Mouse (Mus musculus) thymus, postnatal 4 days (tissue): ENCODE measurements around the gene Arf1.

Experiments used
- DNase-seq: peaks from one replicate; pipeline ENCODE4 v3.0.0; 2021

Arf1 gene

GRCm38 (mm10) chr11:59183821-59184220 is 44.2 kb downstream of the Arf1 start:
- DNase-seq = peak; percentile 58

DNA sequence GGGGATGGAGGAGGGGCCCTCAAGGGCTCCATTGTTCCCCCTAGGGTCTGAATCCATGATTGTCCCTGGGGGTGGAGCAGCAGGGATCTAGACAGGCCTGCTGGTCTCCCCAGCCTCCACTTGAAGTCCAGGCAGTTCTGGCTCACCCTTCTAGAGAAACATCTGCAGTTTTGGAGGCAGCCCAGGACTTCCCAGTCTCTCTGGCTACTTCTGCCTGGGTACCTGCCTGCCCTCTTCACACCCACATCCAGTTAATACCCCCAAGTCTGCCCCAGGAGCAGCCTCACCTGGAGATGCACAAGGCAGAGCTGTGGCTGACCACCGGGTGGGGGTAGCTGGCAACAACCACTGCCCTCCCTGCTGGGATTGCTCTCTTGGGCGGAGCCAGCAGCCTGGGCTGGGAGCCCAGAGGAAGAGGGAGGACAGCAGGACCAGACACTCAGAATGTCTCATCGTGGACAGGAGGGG is 45.2 kb downstream of the Arf1 start, which contains the start of gene Gjc2:
Gjc2 (minus strand) TSS at position 350 of the 468 bp plus-strand sequence.
- DNase-seq = peak; percentile 9

GRCm38 (mm10) chr11:59176921-59177320 is 51.1 kb downstream of the Arf1 start:
- DNase-seq = no peak

DNA sequence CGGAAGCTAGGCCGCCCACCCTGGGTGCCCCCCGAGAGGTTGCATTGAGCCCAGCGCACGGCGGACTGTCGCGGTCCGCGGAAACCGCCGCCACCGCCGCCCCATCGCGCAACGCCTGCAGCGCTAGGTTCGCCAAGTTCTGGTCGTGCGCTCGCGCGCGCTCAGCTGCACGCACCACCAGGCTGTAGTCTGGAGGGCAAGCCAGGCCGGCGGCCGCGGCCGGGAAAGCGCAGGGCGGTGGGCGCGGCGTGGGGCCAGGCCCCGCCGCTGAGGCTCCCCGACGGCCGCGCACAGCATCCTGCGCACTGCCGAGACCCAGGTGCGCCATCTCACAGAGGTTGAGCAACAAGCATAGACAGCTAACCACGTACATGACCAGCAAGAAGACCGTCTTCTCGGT is 51.6 kb downstream of the Arf1 start:
- no peak for DNase-seq

DNA sequence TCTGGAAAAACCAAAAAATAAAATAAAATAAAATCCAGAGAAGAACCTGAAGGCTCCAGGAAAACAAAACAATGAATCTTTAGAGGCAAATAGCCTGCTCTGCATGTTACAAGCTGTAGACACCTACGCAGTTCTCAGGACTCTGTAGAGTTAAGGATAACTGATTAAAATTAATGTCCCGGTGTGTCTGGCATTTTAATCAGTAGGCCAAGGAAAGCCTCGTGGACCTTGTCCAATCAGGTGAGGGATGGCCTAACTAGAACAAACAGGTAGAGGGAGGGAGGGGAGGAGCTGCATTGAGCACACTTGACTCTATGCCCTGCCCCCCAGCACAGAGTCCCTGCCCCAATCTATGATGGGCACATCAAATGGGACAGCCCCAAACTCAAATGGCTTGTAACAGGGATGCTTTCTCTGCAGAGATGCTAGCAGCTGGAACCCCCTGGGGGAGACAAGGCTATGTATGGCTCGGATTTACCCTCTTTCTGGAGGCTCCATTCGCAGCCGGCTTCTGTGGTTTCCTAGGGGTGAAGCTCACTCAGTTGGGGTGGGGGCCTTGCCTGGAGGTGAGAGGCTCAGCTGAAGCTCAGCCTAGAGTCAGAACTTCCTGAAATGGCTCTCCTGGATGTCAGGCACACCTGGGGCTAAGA is 53.8 kb downstream of the Arf1 start:
- DNase-seq = no peak

GRCm38 (mm10) chr11:59170549-59170948 is 57.5 kb downstream of the Arf1 start:
- no peak for DNase-seq

GRCm38 (mm10) chr11:59169807-59170206 is 58.3 kb downstream of the Arf1 start:
- no peak for DNase-seq

- DNase-seq = no peak
Measured at GRCm38 (mm10) chr11:59165616-59166241, 62.3 kb downstream of the Arf1 start.

GRCm38 (mm10) chr11:59164384-59164783 is 63.7 kb downstream of the Arf1 start:
- DNase-seq = no peak

- peak; percentile 97 for DNase-seq
Measured at GRCm38 (mm10) chr11:59163255-59164236, 64.5 kb downstream of the Arf1 start, which contains the start of gene Iba57. Iba57 (minus strand) TSS chr11:59163739.

DNA sequence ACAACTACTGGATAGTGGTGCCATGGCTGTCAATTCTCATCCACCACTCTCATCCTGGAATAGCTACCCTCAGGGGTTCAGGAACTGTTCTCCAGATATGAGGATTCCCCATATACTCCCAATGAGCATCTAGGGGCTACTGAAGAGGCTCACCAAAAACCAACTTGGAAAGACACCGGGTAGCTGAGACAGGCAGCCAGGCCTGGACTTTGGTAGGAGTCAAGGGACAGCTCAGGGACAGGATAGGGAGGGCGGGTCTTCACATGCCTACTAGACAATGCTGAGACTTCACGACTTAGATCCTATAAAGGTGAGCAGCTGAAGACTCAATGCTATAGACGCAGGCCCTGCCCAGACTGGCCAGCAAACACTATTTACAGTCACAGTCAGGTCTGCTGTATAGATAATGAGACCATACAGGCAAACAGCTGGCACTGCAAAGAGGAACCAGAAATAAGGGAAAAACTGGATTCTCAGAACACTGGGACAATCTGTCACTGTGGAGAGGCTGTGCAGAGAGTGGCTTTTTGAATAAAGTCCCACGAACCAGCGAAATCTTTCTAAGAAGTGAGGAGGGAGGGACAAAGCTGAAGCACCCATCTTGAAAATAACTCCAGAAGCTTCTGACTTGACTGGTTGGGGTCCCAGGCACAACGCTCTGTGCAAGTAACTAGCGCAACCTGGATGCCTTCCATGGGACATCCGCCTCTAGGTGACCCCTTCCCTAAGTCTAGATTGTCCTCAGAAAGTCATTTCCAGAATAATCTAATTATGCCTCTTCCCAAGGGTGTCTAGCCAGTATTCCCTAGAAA is 65.4 kb downstream of the Arf1 start:
- DNase-seq = no peak
